Mouse (Mus musculus) heart, embryonic 12.5 days (tissue): ENCODE data around the gene D11Wsu47e. TPM values are rescaled to one million over a fixed set of nuclear protein-coding genes. Genes with fewer than 3 reads are reported as not detected.

Experiments
- ATAC-seq: fragments of 200-750 bp; cut with Nextera tagmentation; 2 replicates; pipeline ENCODE4 v1.8.0; 2017; ENCODE audit warnings: moderate TSS enrichment, moderate library complexity; ENCODE audit not compliant: insufficient number of reproducible peaks, low FRiP score
- H3K27ac ChIP-seq: fragments of 300-500 bp; sonication (generic); 2 replicates; pipeline ENCODE4 v1.5.1; 2016; ENCODE audit warnings: mild to moderate bottlenecking, moderate library complexity; ENCODE audit not compliant: poor library complexity, severe bottlenecking
- H3K27me3 ChIP-seq: fragments of 300-500 bp; sonication (generic); replicated peaks from 2 replicates; pipeline ENCODE4 v1.6.1; 2016; ENCODE audit warnings: mild to moderate bottlenecking, moderate library complexity
- H3K36me3 ChIP-seq: fragments of 300-500 bp; sonication (generic); 2 replicates; pipeline ENCODE4 v1.6.1; 2016; ENCODE audit warnings: mild to moderate bottlenecking, moderate library complexity
- H3K4me1 ChIP-seq: fragments of 300-500 bp; sonication (generic); replicated peaks from 2 replicates; pipeline ENCODE4 v1.6.1; 2016; ENCODE audit warnings: mild to moderate bottlenecking
- H3K4me2 ChIP-seq: fragments of 300-500 bp; sonication (generic); 2 replicates; pipeline ENCODE4 v1.6.1; 2016; ENCODE audit warnings: mild to moderate bottlenecking, moderate library complexity
- H3K4me3 ChIP-seq: fragments of 300-500 bp; sonication (generic); 2 replicates; pipeline ENCODE4 v1.5.1; 2016; ENCODE audit warnings: mild to moderate bottlenecking
- H3K9ac ChIP-seq: fragments of 300-500 bp; sonication (generic); 2 replicates; pipeline ENCODE4 v1.6.1; 2016; ENCODE audit warnings: mild to moderate bottlenecking, moderate library complexity
- H3K9me3 ChIP-seq: fragments of 300-500 bp; sonication (generic); replicated peaks from 2 replicates; pipeline ENCODE4 v1.6.1; 2016; ENCODE audit warnings: mild to moderate bottlenecking, moderate library complexity
- WGBS: fragments of 180-500 bp; shearing (Covaris S2); methylation state at CpG from one replicate; pipeline ENCODE4 v1.1.7; 2016; 5-methylcytosine and 5-hydroxymethylcytosine counted together
- polyA plus RNA-seq: library from polyadenylated mRNA; unstranded; fragments of >200 nt; fragmentation: Nextera tagmentation; extraction: Ambion mirVana; gene quantifications from 2 replicates; pipeline ENCODE4 v1.2.1, GENCODE M21; 2016

D11Wsu47e gene
- polyA plus RNA-seq, 1 experiment from 2014 or later = 20.7 TPM

DNA sequence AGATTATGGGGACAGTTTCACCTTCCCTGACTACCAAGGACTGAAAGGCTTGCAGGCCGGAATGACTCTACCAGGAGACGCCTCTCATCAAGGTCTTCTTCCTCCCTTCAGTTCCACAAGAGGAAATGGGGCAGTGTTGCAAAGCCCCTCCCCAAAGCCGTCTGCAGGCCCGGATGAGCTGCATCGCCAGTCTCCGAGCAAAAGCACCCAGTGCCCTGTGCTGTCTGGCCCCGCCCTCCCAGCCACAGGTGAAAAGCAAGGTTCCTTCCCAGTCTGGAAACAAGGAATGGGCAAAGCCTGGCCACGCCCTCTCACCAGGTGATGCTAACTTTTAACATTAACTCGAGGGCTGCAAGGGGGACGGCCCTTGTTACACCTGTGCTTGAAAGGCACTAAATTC lies 17.6 kb upstream of the D11Wsu47e start:
- WGBS = 49% methylated on average over 10 of the region's 10 CpGs
- peak; percentile 54; the same call in 1 of the 2 replicates for ATAC-seq
- Histone ChIP-seq H3K36me3 (peaks cover 66% of the 10 kb centered on the region), H3K9me3 (no peaks in the 10 kb centered on the region), H3K4me2 (0 out of 2 replicates have a peak overlapping the region, but pooled peaks have one; percentile 8), H3K9ac (no peak overlapping the region), H3K4me3 (no peak overlapping the region), H3K27me3 (no peaks in the 10 kb centered on the region), H3K4me1 (peaks cover 27% of the 10 kb centered on the region), H3K27ac (no peak overlapping the region)

DNA sequence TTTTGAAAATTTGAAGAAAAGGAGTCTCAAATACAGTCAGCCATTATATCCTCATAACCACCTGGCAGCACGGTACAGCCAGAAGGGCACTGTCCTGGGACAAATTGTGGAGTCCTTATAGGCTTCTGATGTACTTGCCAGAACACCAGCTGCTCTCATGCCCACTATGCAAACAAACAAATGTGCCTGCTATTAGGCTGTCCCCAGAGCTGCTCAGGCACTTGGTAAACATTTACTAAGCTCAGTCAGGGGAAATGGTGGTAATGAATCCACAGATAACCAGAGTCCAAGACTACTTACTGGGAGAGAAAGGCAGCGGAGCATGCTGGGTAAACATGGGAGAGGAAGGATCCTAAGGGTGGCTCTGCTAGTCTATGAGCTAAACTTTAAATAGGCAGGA lies 17.1 kb upstream of the D11Wsu47e start:
- Histone ChIP-seq H3K27me3 (no peaks in the 10 kb centered on the region), H3K4me1 (peaks cover 27% of the 10 kb centered on the region), H3K4me2 (no peak overlapping the region), H3K36me3 (peaks cover 66% of the 10 kb centered on the region), H3K4me3 (no peak overlapping the region), H3K9me3 (no peaks in the 10 kb centered on the region), H3K9ac (no peak overlapping the region; the same call in 1 of the 2 replicates), H3K27ac (no peak overlapping the region)
- no peak for ATAC-seq
- WGBS = 74% methylated on average over 2 of the region's 2 CpGs

DNA sequence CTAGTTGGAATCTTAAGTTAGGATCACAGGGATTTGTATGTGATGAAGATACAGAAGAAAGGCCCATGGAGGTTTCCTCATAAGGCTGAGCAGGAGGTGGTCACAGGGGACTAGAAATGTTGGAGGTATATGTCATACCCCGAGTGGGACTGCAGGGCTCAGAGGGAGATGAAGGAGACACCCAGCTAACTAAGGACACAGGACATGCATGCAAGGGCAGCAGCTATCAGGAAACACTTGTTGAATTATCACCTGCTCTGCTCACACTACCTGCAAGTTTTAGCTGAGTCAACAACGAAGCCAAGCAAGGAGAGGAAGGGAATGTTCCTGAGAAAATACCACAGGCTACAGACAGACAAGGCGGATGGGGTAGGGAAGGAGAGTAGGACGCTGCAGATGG lies 16.5 kb upstream of the D11Wsu47e start:
- no peak for ATAC-seq
- Histone ChIP-seq H3K4me1 (peaks cover 27% of the 10 kb centered on the region), H3K9me3 (no peaks in the 10 kb centered on the region), H3K27ac (no peak overlapping the region), H3K27me3 (no peaks in the 10 kb centered on the region), H3K4me3 (no peak overlapping the region), H3K9ac (no peak overlapping the region), H3K4me2 (no peak overlapping the region), H3K36me3 (peaks cover 65% of the 10 kb centered on the region)
- 74% methylated on average over 4 of the region's 4 CpGs for WGBS

DNA sequence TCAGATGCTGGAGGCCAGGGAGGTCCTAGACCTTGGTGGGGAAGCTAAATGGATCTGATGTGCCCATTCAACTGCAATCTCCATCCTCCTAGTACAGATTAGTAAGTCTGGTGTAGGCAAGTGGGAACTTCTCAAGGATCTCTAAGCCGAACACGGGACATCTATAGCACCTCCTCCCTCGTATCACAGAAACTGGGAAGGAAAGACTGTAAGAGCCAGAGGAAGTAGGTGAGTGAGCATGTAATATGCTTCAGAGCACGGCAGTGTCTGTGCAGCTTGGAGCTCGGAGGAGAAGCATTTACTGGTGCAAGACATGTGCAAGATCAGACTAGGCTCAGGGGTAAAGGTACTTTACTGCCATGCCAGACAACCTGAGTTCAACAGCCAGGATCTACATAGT lies 15.4 kb upstream of the D11Wsu47e start:
- no peaks in the 10 kb centered on the region for H3K27me3 ChIP-seq
- H3K4me3 ChIP-seq = no peak overlapping the region
- no peak overlapping the region for H3K4me2 ChIP-seq
- H3K9ac ChIP-seq = no peak overlapping the region
- no peaks in the 10 kb centered on the region for H3K9me3 ChIP-seq
- H3K27ac ChIP-seq = no peak overlapping the region
- H3K36me3 ChIP-seq = peaks cover 66% of the 10 kb centered on the region
- ATAC-seq = no peak
- peaks cover 34% of the 10 kb centered on the region for H3K4me1 ChIP-seq
- 87% methylated on average over 5 of the region's 5 CpGs for WGBS

DNA sequence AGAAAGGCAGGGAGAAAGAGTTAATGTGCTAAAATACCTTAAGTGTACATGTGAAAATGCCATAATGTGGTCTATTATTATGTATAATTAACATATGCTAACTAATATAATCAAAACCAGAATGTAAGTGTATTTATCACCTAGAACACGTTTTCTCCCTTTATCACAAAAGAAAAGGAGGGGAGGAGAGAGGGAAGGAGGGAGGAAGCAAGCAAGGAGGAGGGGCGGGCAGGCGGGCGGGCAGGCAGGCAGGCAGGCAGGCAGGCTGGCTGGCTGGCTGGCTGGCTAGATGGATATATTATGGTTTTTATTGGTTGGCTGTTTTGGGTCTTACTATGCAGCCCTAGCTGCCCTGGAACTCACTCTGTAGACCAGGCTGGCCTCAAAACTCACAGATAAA lies 14.5 kb upstream of the D11Wsu47e start:
- Histone ChIP-seq H3K9ac (no peak overlapping the region), H3K27me3 (no peaks in the 10 kb centered on the region), H3K4me1 (peaks cover 40% of the 10 kb centered on the region), H3K27ac (no peak overlapping the region), H3K4me3 (no peak overlapping the region), H3K36me3 (peaks cover 62% of the 10 kb centered on the region), H3K9me3 (no peaks in the 10 kb centered on the region), H3K4me2 (no peak overlapping the region)
- ATAC-seq = no peak
- 77% methylated on average over 4 of the region's 4 CpGs for WGBS

DNA sequence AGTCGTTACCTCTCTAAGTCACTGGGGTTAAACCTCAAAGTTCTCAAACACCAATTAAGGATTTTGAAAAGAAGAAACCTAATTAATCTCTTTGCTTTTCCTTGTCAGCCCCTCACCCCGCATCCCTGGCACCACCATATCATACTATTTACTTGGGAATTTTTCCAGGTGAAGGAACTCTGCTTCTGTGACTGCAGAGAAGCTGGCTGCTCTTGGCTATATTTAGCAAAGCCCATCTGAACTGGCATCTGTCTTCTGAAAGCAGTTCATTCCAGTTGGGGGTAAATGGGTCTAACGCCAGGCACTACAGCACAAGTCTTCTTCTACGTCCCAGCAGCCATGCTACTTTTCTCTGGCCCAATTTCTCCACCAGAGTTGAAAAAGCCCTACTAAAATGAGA lies 10.6 kb upstream of the D11Wsu47e start:
- 66% methylated on average over 4 of the region's 4 CpGs for WGBS
- peaks cover 81% of the 10 kb centered on the region for H3K36me3 ChIP-seq
- no peak for ATAC-seq
- no peaks in the 10 kb centered on the region for H3K27me3 ChIP-seq
- H3K4me2 ChIP-seq = peak overlapping the region; percentile 20; the same call in 1 of the 2 replicates
- H3K4me1 ChIP-seq = peaks cover 27% of the 10 kb centered on the region
- no peak overlapping the region for H3K9ac ChIP-seq
- no peak overlapping the region for H3K4me3 ChIP-seq
- peak overlapping the region; percentile 77 for H3K27ac ChIP-seq
- no peaks in the 10 kb centered on the region for H3K9me3 ChIP-seq

DNA sequence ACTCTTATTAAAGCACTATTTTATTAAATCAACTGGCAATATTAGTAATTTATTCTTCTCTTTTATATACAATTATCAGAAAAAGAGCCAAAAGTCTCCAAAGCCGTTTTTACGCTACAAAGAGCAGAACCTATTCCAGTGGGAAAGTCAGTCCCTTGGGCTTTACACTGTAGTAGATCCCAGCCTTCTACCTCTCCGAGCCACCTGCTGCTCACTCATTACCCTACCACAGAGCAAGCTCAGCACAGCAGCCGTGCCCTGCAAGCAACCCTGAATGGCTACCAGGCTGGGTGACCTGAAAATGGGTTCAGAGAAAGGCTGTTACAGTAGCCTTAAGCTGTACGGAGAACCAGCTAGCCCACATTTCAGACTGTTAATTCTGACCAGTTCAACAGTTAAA lies 9.6 kb upstream of the D11Wsu47e start:
- 90% methylated on average over 5 of the region's 5 CpGs for WGBS
- H3K4me2 ChIP-seq = no peak overlapping the region
- H3K4me1 ChIP-seq = peaks cover 28% of the 10 kb centered on the region
- ATAC-seq = no peak
- no peak overlapping the region for H3K9ac ChIP-seq
- peaks cover 72% of the 10 kb centered on the region for H3K36me3 ChIP-seq
- no peak overlapping the region for H3K27ac ChIP-seq
- H3K27me3 ChIP-seq = no peaks in the 10 kb centered on the region
- H3K9me3 ChIP-seq = no peaks in the 10 kb centered on the region
- H3K4me3 ChIP-seq = no peak overlapping the region

DNA sequence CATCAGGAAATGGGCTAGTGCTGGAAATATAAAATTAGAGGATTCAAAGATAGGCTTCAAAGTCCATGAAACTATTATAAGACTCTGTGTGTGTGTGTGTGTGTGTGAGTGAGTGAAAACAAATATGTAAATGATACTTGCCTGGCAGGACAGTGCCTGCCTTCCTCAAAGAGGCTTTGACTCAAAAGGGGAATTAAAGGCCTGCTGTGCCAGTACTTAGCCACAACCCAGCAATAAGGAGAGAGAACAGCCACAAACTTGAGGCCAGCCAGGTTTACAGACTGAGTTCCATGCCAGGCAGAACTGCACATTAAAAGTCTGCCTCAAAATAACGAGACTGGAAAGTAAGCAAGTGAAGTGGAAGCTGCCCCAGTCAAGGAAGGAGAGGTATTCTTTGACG lies 7.4 kb upstream of the D11Wsu47e start:
- Histone ChIP-seq H3K36me3 (peaks cover 52% of the 10 kb centered on the region), H3K27me3 (no peaks in the 10 kb centered on the region), H3K9me3 (no peaks in the 10 kb centered on the region), H3K4me2 (no peak overlapping the region), H3K9ac (no peak overlapping the region), H3K4me3 (no peak overlapping the region), H3K4me1 (peaks cover 43% of the 10 kb centered on the region), H3K27ac (no peak overlapping the region)
- ATAC-seq = no peak
- WGBS = 89% methylated on average over 2 of the region's 2 CpGs

DNA sequence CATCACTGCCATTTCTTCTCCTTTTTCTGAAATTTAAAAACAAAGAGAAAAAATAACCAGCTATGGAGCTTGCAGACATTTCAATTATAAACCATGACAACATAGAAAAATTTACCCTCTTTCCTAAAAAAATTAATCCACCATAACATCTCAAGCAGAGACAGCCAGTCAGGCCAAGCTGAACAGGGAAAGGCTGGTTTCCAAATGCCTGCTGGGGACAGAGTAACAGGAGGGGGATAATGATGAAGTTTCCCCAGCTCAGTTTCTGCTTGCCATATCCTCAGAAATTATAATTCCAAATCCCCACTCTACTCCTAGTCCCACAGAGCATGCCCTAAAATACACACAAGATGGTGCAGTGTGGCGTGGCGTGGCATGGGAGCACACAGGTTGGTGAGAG lies 6.8 kb upstream of the D11Wsu47e start:
- WGBS = 89% methylated on average over 2 of the region's 2 CpGs
- Histone ChIP-seq H3K9ac (no peak overlapping the region), H3K4me1 (peaks cover 47% of the 10 kb centered on the region), H3K4me2 (no peak overlapping the region), H3K27me3 (no peaks in the 10 kb centered on the region), H3K4me3 (no peak overlapping the region), H3K27ac (no peak overlapping the region), H3K36me3 (peaks cover 47% of the 10 kb centered on the region), H3K9me3 (no peaks in the 10 kb centered on the region)
- ATAC-seq = no peak

DNA sequence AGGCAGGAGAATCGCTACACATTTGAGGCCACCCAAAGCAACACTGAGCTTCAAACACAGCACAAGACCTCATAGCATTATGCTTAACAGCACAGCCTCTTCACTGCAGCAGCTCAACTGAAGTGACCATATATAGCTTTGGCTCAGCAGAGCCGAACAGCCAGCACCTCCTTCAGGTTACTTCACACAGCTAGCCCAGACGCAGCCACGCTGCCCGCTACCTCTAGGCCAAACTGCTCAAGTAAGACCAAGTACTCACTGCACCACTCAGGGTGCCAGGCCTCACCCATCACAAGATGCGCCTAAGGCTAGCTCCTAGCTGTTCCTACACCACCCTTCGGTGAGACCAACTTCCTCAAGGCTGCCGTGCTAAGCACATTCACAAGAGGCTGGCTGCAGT lies 5.8 kb upstream of the D11Wsu47e start:
- Histone ChIP-seq H3K4me3 (0 out of 2 replicates have a peak overlapping the region, but pooled peaks have one; percentile 19), H3K4me1 (peaks cover 47% of the 10 kb centered on the region), H3K27ac (peak overlapping the region; percentile 88), H3K9ac (0 out of 2 replicates have a peak overlapping the region, but pooled peaks have one; percentile 30), H3K4me2 (peak overlapping the region; percentile 46), H3K36me3 (peaks cover 38% of the 10 kb centered on the region), H3K9me3 (no peaks in the 10 kb centered on the region), H3K27me3 (no peaks in the 10 kb centered on the region)
- no peak for ATAC-seq
- 70% methylated on average over 8 of the region's 8 CpGs for WGBS

DNA sequence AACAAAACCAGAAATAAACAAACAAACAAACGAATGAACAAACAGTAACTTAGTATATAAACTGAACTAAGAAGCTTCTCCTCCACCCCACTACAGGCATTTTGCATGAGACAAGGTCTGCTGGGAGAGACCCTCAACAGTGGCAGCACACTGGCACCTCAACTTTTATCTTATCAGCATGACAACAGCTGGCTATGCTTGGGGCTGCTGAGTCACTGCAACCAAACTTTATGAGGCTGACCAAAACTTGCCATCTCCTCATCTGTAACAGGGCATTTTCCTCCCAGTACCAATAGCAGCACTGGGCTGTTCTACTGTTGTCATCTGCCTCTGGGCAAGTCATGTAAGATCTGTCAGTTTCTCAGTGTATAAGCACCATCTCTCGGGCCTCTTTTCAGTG lies 3.3 kb upstream of the D11Wsu47e start:
- WGBS = 58% methylated on average over 2 of the region's 2 CpGs

DNA sequence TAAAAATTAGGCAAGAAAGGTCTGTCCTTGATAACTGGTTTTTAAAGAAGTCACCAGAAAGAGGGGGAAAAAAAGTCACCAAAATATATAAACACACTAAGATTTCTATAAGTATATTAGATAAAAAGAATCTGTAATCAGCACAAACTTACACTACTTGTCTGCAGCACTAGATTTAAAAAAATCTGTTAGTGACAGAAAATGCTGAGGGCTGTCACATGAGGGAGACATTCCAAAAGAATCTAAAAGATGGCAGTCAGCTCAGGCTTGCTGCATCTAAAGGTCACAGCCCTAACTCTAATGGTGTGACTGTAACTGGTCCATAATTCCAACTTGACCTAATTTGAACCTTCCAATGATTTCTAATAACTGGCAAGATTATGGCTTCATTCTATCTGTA lies 2.2 kb upstream of the D11Wsu47e start:
- Histone ChIP-seq H3K4me3 (peak overlapping the region; percentile 29), H3K27me3 (no peaks in the 10 kb centered on the region), H3K36me3 (peaks cover 11% of the 10 kb centered on the region), H3K4me2 (peak overlapping the region; percentile 52), H3K27ac (no peak overlapping the region), H3K9me3 (no peaks in the 10 kb centered on the region), H3K9ac (no peak overlapping the region), H3K4me1 (peaks cover 54% of the 10 kb centered on the region)
- no peak for ATAC-seq

More for the DNA sequence above, 3.3 kb upstream of the D11Wsu47e start:
- peak; percentile 68 for ATAC-seq
- H3K9me3 ChIP-seq = no peaks in the 10 kb centered on the region
- no peak overlapping the region for H3K4me3 ChIP-seq
- no peaks in the 10 kb centered on the region for H3K27me3 ChIP-seq
- H3K4me1 ChIP-seq = peaks cover 48% of the 10 kb centered on the region
- H3K36me3 ChIP-seq = peaks cover 18% of the 10 kb centered on the region
- H3K27ac ChIP-seq = peak overlapping the region; percentile 71
- H3K9ac ChIP-seq = no peak overlapping the region
- H3K4me2 ChIP-seq = peak overlapping the region; percentile 18; the same call in 1 of the 2 replicates
